Mouse (Mus musculus) macrophage (primary cell): ENCODE results near the gene Nr0b2. TPM values are rescaled to one million over a fixed set of nuclear protein-coding genes. Genes with fewer than 3 reads are reported as not detected.

Source experiments
- polyA plus RNA-seq: library from polyadenylated mRNA; stranded (reverse); fragments of 250-400 nt; gene quantifications from 3 replicates; pipeline ENCODE4 v1.2.4, GENCODE M21; 2018; ENCODE audit warnings: inconsistent platforms

Gene Nr0b2
- polyA plus RNA-seq, 1 experiment from 2014 or later = not detected

Other genes with a start within 250 kb of the Nr0b2 start
- 19.3 to 24.9 TPM (median 22.8 TPM) in 3 replicates for gene Wdtc1, start 199.9 kb upstream of the Nr0b2 start, polyA plus RNA-seq
- gene Slc9a1, start 183.7 kb upstream of the Nr0b2 start, polyA plus RNA-seq = 18.3 to 27.4 TPM (median 23.8 TPM) in 3 replicates
- not detected in 3 replicates for gene Tent5b, start 73.2 kb upstream of the Nr0b2 start, polyA plus RNA-seq
- 0.37 to 0.80 TPM (median 0.68 TPM) in 3 replicates for gene Trnp1, start 54.8 kb upstream of the Nr0b2 start, polyA plus RNA-seq
- not detected in 3 replicates for gene Kdf1, start 34.4 kb upstream of the Nr0b2 start, polyA plus RNA-seq
- 75.7 to 166 TPM (median 133 TPM) in 3 replicates for gene Nudc, start 7.4 kb upstream of the Nr0b2 start, polyA plus RNA-seq
- gene Gpatch3, start 21.4 kb downstream of the Nr0b2 start, polyA plus RNA-seq = 13.9 to 16.6 TPM (median 14.8 TPM) in 3 replicates
- 5.4 to 14.2 TPM (median 12.1 TPM) in 3 replicates for gene Gpn2, start 31.0 kb downstream of the Nr0b2 start, polyA plus RNA-seq
- 2.4 to 3.6 TPM (median 3.0 TPM) in 3 replicates for gene Sfn, start 48.8 kb downstream of the Nr0b2 start, polyA plus RNA-seq
- 15.6 to 22.3 TPM (median 19.4 TPM) in 3 replicates for gene Zdhhc18, start 96.8 kb downstream of the Nr0b2 start, polyA plus RNA-seq
- gene Pigv, start 119.3 kb downstream of the Nr0b2 start, polyA plus RNA-seq = 3.4 to 11.0 TPM (median 7.7 TPM) in 3 replicates
- gene Arid1a, start 203.4 kb downstream of the Nr0b2 start, polyA plus RNA-seq = 24.4 to 30.0 TPM (median 27.9 TPM) in 3 replicates